Mouse (Mus musculus) limb, embryonic 13.5 days (tissue): Measurements from ENCODE around the gene Iqcd. TPM values are rescaled to one million over a fixed set of nuclear protein-coding genes. Genes with fewer than 3 reads are reported as not detected.

ENCODE experiments used
- ATAC-seq: fragments of 200-750 bp; cut with Nextera tagmentation; 2 replicates; pipeline ENCODE4 v1.8.0; 2017; ENCODE audit warnings: low read depth, moderate number of reproducible peaks, moderate TSS enrichment; ENCODE audit not compliant: low FRiP score
- H3K27ac ChIP-seq: fragments of 300-500 bp; sonication (generic); 2 replicates; pipeline ENCODE4 v1.5.1; 2015; ENCODE audit warnings: inconsistent platforms, mild to moderate bottlenecking, moderate library complexity
- H3K27me3 ChIP-seq: fragments of 300-500 bp; sonication (generic); 2 replicates; pipeline ENCODE4 v1.6.1; 2015; ENCODE audit warnings: mild to moderate bottlenecking, inconsistent platforms
- H3K36me3 ChIP-seq: fragments of 300-500 bp; sonication (generic); 2 replicates; pipeline ENCODE4 v1.6.1; 2015; ENCODE audit warnings: inconsistent platforms, mild to moderate bottlenecking, moderate library complexity
- H3K4me1 ChIP-seq: fragments of 300-500 bp; sonication (generic); 2 replicates; pipeline ENCODE4 v1.6.1; 2015; ENCODE audit warnings: inconsistent platforms
- H3K4me2 ChIP-seq: fragments of 300-500 bp; sonication (generic); replicated peaks from 2 replicates; pipeline ENCODE4 v1.6.1; 2015; ENCODE audit warnings: inconsistent platforms, mild to moderate bottlenecking, moderate library complexity
- H3K4me3 ChIP-seq: fragments of 300-500 bp; sonication (generic); 2 replicates; pipeline ENCODE4 v1.5.1; 2015; ENCODE audit warnings: moderate library complexity, mild to moderate bottlenecking, inconsistent platforms
- H3K9ac ChIP-seq: fragments of 300-500 bp; sonication (generic); 2 replicates; pipeline ENCODE4 v1.6.1; 2015; ENCODE audit warnings: mild to moderate bottlenecking, inconsistent platforms
- H3K9me3 ChIP-seq: fragments of 300-500 bp; sonication (generic); 2 replicates; pipeline ENCODE4 v1.6.1; 2016; ENCODE audit warnings: inconsistent platforms
- WGBS: fragments of 180-500 bp; shearing (Covaris S2); methylation state at CpG from one replicate; pipeline ENCODE4 v1.1.7; 2015; 5-methylcytosine and 5-hydroxymethylcytosine counted together
- polyA plus RNA-seq: library from polyadenylated mRNA; unstranded; fragments of >200 nt; fragmentation: Nextera tagmentation; extraction: Ambion mirVana; gene quantifications from 2 replicates; pipeline ENCODE4 v1.2.1, GENCODE M21; 2015

Iqcd gene
- polyA plus RNA-seq, 1 experiment from 2014 or later: 0.69 TPM

GRCm38 (mm10) chr5:120609246-120609775, 20.5 kb downstream of the Iqcd start:
- Histone ChIP-seq H3K4me3 (no peak overlapping the region), H3K4me1 (peaks cover 23% of the 10 kb centered on the region), H3K27me3 (no peaks in the 10 kb centered on the region), H3K36me3 (peaks cover 23% of the 10 kb centered on the region), H3K9ac (0 out of 2 replicates have a peak overlapping the region, but pooled peaks have one; percentile 2), H3K4me2 (no peak overlapping the region), H3K27ac (no peak overlapping the region), H3K9me3 (no peaks in the 10 kb centered on the region)
- WGBS: 87% methylated on average over 16 of the region's 16 CpGs
- no peak for ATAC-seq

- H3K4me3 ChIP-seq: peak overlapping the region; percentile 64; the same call in 1 of the 2 replicates
- peaks cover 3% of the 10 kb centered on the region for H3K9me3 ChIP-seq
- no peak for ATAC-seq
- peaks cover 31% of the 10 kb centered on the region for H3K36me3 ChIP-seq
- 91% methylated on average over 5 of the region's 5 CpGs for WGBS
- H3K4me1 ChIP-seq: peaks cover 22% of the 10 kb centered on the region
- H3K9ac ChIP-seq: peak overlapping the region; percentile 68
- no peaks in the 10 kb centered on the region for H3K27me3 ChIP-seq
- no peak overlapping the region for H3K27ac ChIP-seq
- H3K4me2 ChIP-seq: peak overlapping the region; percentile 88
These were observed 22.1 kb downstream of the Iqcd start for GRCm38 (mm10) chr5:120610906-120611305.

- 46% methylated on average over 8 of the region's 8 CpGs for WGBS
- Histone ChIP-seq H3K4me1 (peaks cover 22% of the 10 kb centered on the region), H3K9ac (peak overlapping the region; percentile 68), H3K36me3 (peaks cover 34% of the 10 kb centered on the region), H3K27ac (no peak overlapping the region), H3K9me3 (peaks cover 5% of the 10 kb centered on the region), H3K27me3 (no peaks in the 10 kb centered on the region), H3K4me3 (peak overlapping the region; percentile 64), H3K4me2 (peak overlapping the region; percentile 88)
- ATAC-seq: no peak
These were observed 22.6 kb downstream of the Iqcd start for GRCm38 (mm10) chr5:120611416-120611815.

- peaks cover 5% of the 10 kb centered on the region for H3K9me3 ChIP-seq
- under 1% methylated on average over 22 of the region's 22 CpGs for WGBS
- peak within 1 kb of the TSS; percentile 88 for H3K4me2 ChIP-seq
These were observed 23.6 kb downstream of the Iqcd start, which contains the start of the genes Rita1 and Ddx54 for GRCm38 (mm10) chr5:120612442-120612821. Gene Rita1 (minus strand): TSS chr5:120612589. Gene Ddx54 (plus strand): TSS chr5:120612739.

GRCm38 (mm10) chr5:120612822-120613604, 24.2 kb downstream of the Iqcd start:
- Histone ChIP-seq H3K9ac (peak overlapping the region; percentile 76), H3K4me2 (peak overlapping the region; percentile 88), H3K9me3 (peaks cover 5% of the 10 kb centered on the region), H3K27me3 (no peaks in the 10 kb centered on the region), H3K36me3 (peaks cover 44% of the 10 kb centered on the region), H3K27ac (peak overlapping the region; percentile 72), H3K4me3 (peak overlapping the region; percentile 64), H3K4me1 (peaks cover 22% of the 10 kb centered on the region)
- peak; percentile 93 for ATAC-seq
- under 1% methylated on average over 69 of the region's 69 CpGs for WGBS

More at GRCm38 (mm10) chr5:120612442-120612821, 23.6 kb downstream of the Iqcd start, which contains the start of the genes Rita1 and Ddx54:
- ATAC-seq: peak; percentile 83
- Histone ChIP-seq H3K27me3 (no peaks in the 10 kb centered on the region), H3K36me3 (peaks cover 42% of the 10 kb centered on the region), H3K4me1 (peaks cover 22% of the 10 kb centered on the region), H3K9ac (peak within 1 kb of the TSS; percentile 76), H3K27ac (peak within 1 kb of the TSS; percentile 72), H3K4me3 (peak within 1 kb of the TSS; percentile 64)

- no peaks in the 10 kb centered on the region for H3K27me3 ChIP-seq
- peaks cover 58% of the 10 kb centered on the region for H3K36me3 ChIP-seq
- peaks cover 5% of the 10 kb centered on the region for H3K9me3 ChIP-seq
- ATAC-seq: no peak
- WGBS: 91% methylated on average over 4 of the region's 4 CpGs
- no peak overlapping the region for H3K4me2 ChIP-seq
- no peak overlapping the region for H3K4me3 ChIP-seq
- no peak overlapping the region for H3K27ac ChIP-seq
- no peak overlapping the region for H3K9ac ChIP-seq
- peaks cover 21% of the 10 kb centered on the region for H3K4me1 ChIP-seq
These were observed 27.1 kb downstream of the Iqcd start for GRCm38 (mm10) chr5:120615903-120616302.

- ATAC-seq: no peak
- WGBS: 87% methylated on average over 12 of the region's 12 CpGs
- peaks cover 16% of the 10 kb centered on the region for H3K4me1 ChIP-seq
- no peak overlapping the region for H3K4me3 ChIP-seq
- peaks cover 87% of the 10 kb centered on the region for H3K36me3 ChIP-seq
- H3K9ac ChIP-seq: no peak overlapping the region
- H3K27ac ChIP-seq: no peak overlapping the region
- H3K27me3 ChIP-seq: no peaks in the 10 kb centered on the region
- H3K4me2 ChIP-seq: no peak overlapping the region
- H3K9me3 ChIP-seq: peaks cover 5% of the 10 kb centered on the region
These were observed 30.0 kb downstream of the Iqcd start for GRCm38 (mm10) chr5:120618778-120619177.

GRCm38 (mm10) chr5:120619201-120619600, 30.4 kb downstream of the Iqcd start:
- Histone ChIP-seq H3K9ac (no peak overlapping the region), H3K36me3 (peaks cover 91% of the 10 kb centered on the region), H3K4me1 (peaks cover 12% of the 10 kb centered on the region), H3K4me3 (no peak overlapping the region), H3K27ac (no peak overlapping the region), H3K9me3 (peaks cover 5% of the 10 kb centered on the region), H3K27me3 (no peaks in the 10 kb centered on the region), H3K4me2 (no peak overlapping the region)
- ATAC-seq: no peak
- WGBS: 14% methylated on average over 5 of the region's 5 CpGs

- H3K27me3 ChIP-seq: no peaks in the 10 kb centered on the region
- no peak overlapping the region for H3K9ac ChIP-seq
- no peak overlapping the region for H3K4me3 ChIP-seq
- H3K36me3 ChIP-seq: peaks cover 100% of the 10 kb centered on the region
- no peak for ATAC-seq
- peaks cover 8% of the 10 kb centered on the region for H3K4me1 ChIP-seq
- no peak overlapping the region for H3K4me2 ChIP-seq
- 74% methylated on average over 18 of the region's 18 CpGs for WGBS
- H3K9me3 ChIP-seq: peaks cover 5% of the 10 kb centered on the region
- no peak overlapping the region for H3K27ac ChIP-seq
These were observed 31.7 kb downstream of the Iqcd start for GRCm38 (mm10) chr5:120620375-120621077.

GRCm38 (mm10) chr5:120621078-120621765, 32.4 kb downstream of the Iqcd start:
- Histone ChIP-seq H3K27me3 (no peaks in the 10 kb centered on the region), H3K9me3 (no peaks in the 10 kb centered on the region), H3K9ac (no peak overlapping the region), H3K36me3 (peaks cover 100% of the 10 kb centered on the region), H3K27ac (no peak overlapping the region), H3K4me3 (no peak overlapping the region), H3K4me2 (no peak overlapping the region), H3K4me1 (peaks cover 8% of the 10 kb centered on the region)
- ATAC-seq: no peak
- WGBS: 93% methylated on average over 23 of the region's 23 CpGs

- no peaks in the 10 kb centered on the region for H3K27me3 ChIP-seq
- 87% methylated on average over 10 of the region's 10 CpGs for WGBS
- no peaks in the 10 kb centered on the region for H3K9me3 ChIP-seq
- H3K4me2 ChIP-seq: no peak overlapping the region
- H3K27ac ChIP-seq: no peak overlapping the region
- no peak for ATAC-seq
- peaks cover 8% of the 10 kb centered on the region for H3K4me1 ChIP-seq
- H3K4me3 ChIP-seq: no peak overlapping the region
- H3K9ac ChIP-seq: peak overlapping the region; percentile 45; the same call in 1 of the 2 replicates
- peaks cover 100% of the 10 kb centered on the region for H3K36me3 ChIP-seq
These were observed 33.0 kb downstream of the Iqcd start for GRCm38 (mm10) chr5:120621846-120622197.
